Mouse (Mus musculus): ENCODE data around the gene Nipal3.

DNA sequence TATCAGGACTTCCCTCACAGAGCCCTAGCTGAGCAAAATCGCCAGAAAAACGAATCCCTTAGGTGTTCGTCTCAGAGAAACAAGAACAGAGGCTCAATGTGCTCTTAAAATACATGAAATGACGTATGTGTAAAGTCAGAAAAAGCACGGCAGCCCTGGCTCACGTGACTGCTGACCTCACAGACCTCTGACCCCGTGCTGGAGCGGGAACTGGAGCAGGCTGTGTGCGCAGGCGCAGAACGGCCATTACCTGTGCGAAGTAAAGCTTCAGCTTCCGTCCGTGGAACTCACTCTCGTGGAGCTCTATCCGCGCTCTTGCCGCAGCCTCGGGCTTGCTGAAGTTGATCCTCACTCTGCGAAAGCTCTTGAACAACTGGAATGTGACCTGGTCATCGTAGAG is 74.8 kb downstream of the Nipal3 start:
- TF ChIP-seq POLR2A (IDR thresholded peaks at IDR 0.05; ENCODE audit: low read depth, low read length) (no peak), NRF1 (IDR thresholded peaks at IDR 0.05; ENCODE audit: low read depth, low read length) (no peak), SIN3A (IDR thresholded peaks at IDR 0.05; ENCODE audit: low read length) (no peak), MAX (IDR thresholded peaks at IDR 0.05; ENCODE audit: low read length) (no peak)

All from CH12.LX (cell line).